Mouse (Mus musculus) left cerebral cortex, adult 2 months (tissue): ENCODE data around the gene Olfr1214. TPM values are rescaled to one million over a fixed set of nuclear protein-coding genes. Genes with fewer than 3 reads are reported as not detected.
"Not testable (repeated sequence)": the region's sequence is repeated elsewhere in the genome, so short reads cannot be mapped to it uniquely, and the experiment has no call there.

Source experiments
- DNase-seq, 2 experiments: peaks; one replicate each; pipeline ENCODE4 v3.0.0; 2021 to 2022; ENCODE audit warnings: low spot score in 2 of 2, mixed read lengths in 1 of 2; ENCODE audit errors: extremely low spot score in 1 of 2
- H3K27ac ChIP-seq: fragments of 200-600 bp; 2 replicates; pipeline ENCODE4 v1.8.1; 2022
- H3K4me3 ChIP-seq: fragments of 200-600 bp; 2 replicates; pipeline ENCODE4 v1.8.1; 2022
- CTCF ChIP-seq: fragments of 200-600 bp; IDR thresholded peaks from 2 replicates; pipeline ENCODE4 v1.8.1; 2022; ENCODE audit warnings: antibody characterized with exemption, mild to moderate bottlenecking, moderate library complexity
- intact Hi-C: fragments of 180-260 bp; cut with DNase I; formaldehyde crosslinking; loops from one replicate; pipeline ENCODE4 v1.15.1; 2025
- long read RNA-seq, 2 experiments: library from polyadenylated mRNA; stranded (forward); transcript quantifications; one replicate each; pipeline ENCODE4 v2.0.0; 2021; ENCODE audit warnings: borderline mapping rate in 2 of 2
- total RNA-seq, 2 experiments: library from RNA; stranded (reverse); gene quantifications; 2 replicates each; pipeline ENCODE4 v1.2.3; 2021

Gene Olfr1214
- total RNA-seq, result not detected
- long read RNA-seq, experiment 1, result 0 reads
- long read RNA-seq, experiment 2, result 0 reads

- H3K4me3 ChIP-seq, result no peak within 1 kb of the TSS
- TF ChIP-seq CTCF, result no peak
- no peak within 1 kb of the TSS for H3K27ac ChIP-seq
- intact Hi-C loops, result no loop called here
- no peak for DNase-seq
Observed at GRCm38 (mm10) chr2:88992553-88992952, at the start of gene Olfr1214. Olfr1214 (minus strand) TSS chr2:88992653.

- intact Hi-C loops, result no loop called here
- H3K27ac ChIP-seq, result no peak within 1 kb of the TSS
- H3K4me3 ChIP-seq, result no peak within 1 kb of the TSS
- no peak for TF ChIP-seq CTCF
- DNase-seq, result no peak
Observed at GRCm38 (mm10) chr2:89031965-89032364, 39.5 kb upstream of the Olfr1214 start, which contains the start of gene Olfr1217. Olfr1217 (minus strand) TSS chr2:89032065.

- H3K27ac ChIP-seq, H3K4me3 ChIP-seq, DNase-seq, intact Hi-C loops: not testable (repeated sequence)
Observed at GRCm38 (mm10) chr2:89021436-89021835, 29.0 kb upstream of the Olfr1214 start.

- no peak for TF ChIP-seq CTCF
- Histone ChIP-seq H3K4me3 (no peak within 1 kb of the TSS), H3K27ac (no peak within 1 kb of the TSS)
- intact Hi-C loops, result no loop called here
- no peak for DNase-seq
Observed at GRCm38 (mm10) chr2:89018240-89018639, 25.8 kb upstream of the Olfr1214 start, which contains the start of gene Olfr1216. Olfr1216 (minus strand) TSS chr2:89018340.

- DNase-seq, result no peak
- no peak within 1 kb of the TSS for H3K27ac ChIP-seq
- no peak for TF ChIP-seq CTCF
- intact Hi-C loops, result no loop called here
- H3K4me3 ChIP-seq, result no peak within 1 kb of the TSS
Observed at GRCm38 (mm10) chr2:89006873-89007272, 14.4 kb upstream of the Olfr1214 start, which contains the start of gene Olfr1215. Olfr1215 (minus strand) TSS chr2:89006973.

GRCm38 (mm10) chr2:88980181-88980580, 12.3 kb downstream of the Olfr1214 start, which contains the start of gene Gm13762:
Gm13762 (minus strand) TSS chr2:88980281.
- no peak for DNase-seq
- no peak within 1 kb of the TSS for H3K27ac ChIP-seq
- TF ChIP-seq CTCF, result no peak
- intact Hi-C loops, result no loop called here
- no peak within 1 kb of the TSS for H3K4me3 ChIP-seq

- Histone ChIP-seq H3K27ac (no peak within 1 kb of the TSS), H3K4me3 (no peak within 1 kb of the TSS)
- DNase-seq, result no peak
- TF ChIP-seq CTCF, result no peak
- intact Hi-C loops, result no loop called here
Observed at GRCm38 (mm10) chr2:88953669-88954068, 38.8 kb downstream of the Olfr1214 start, which contains the start of gene Olfr1212. Olfr1212 (plus strand) TSS chr2:88953969.

GRCm38 (mm10) chr2:88938011-88938410, 54.4 kb downstream of the Olfr1214 start, which contains the start of gene Olfr1211:
Olfr1211 (minus strand) TSS chr2:88938111.
- intact Hi-C loops, result no loop called here
- Histone ChIP-seq H3K4me3 (no peak within 1 kb of the TSS), H3K27ac (no peak within 1 kb of the TSS)
- DNase-seq, result no peak
- no peak for TF ChIP-seq CTCF

Other genes with a start within 250 kb of the Olfr1214 start
- gene Olfr1198, start 241.3 kb downstream of the Olfr1214 start, total RNA-seq, result not detected
- not detected for gene Olfr1199, start 232.2 kb downstream of the Olfr1214 start, total RNA-seq
- not detected for gene Olfr1200, start 222.2 kb downstream of the Olfr1214 start, total RNA-seq
- not detected for gene Olfr1201, start 199.6 kb downstream of the Olfr1214 start, total RNA-seq
- not detected for gene Olfr1202, start 178.2 kb downstream of the Olfr1214 start, total RNA-seq
- not detected for gene Olfr1205, start 162.9 kb downstream of the Olfr1214 start, total RNA-seq
- gene Olfr1204, start 143.4 kb downstream of the Olfr1214 start, total RNA-seq, result not detected
- not detected for gene Olfr1206, start 129.4 kb downstream of the Olfr1214 start, total RNA-seq
- gene Olfr1208, start 90.3 kb downstream of the Olfr1214 start, total RNA-seq, result not detected
- gene Olfr1209, start 77.5 kb downstream of the Olfr1214 start, total RNA-seq, result not detected
- not detected for gene Olfr1211, start 54.5 kb downstream of the Olfr1214 start, total RNA-seq
- not detected for gene Olfr1212, start 38.7 kb downstream of the Olfr1214 start, total RNA-seq
- gene Gm13762, start 12.4 kb downstream of the Olfr1214 start, total RNA-seq, result not detected
- gene Olfr1215, start 14.3 kb upstream of the Olfr1214 start, total RNA-seq, result not detected
- gene Olfr1216, start 25.7 kb upstream of the Olfr1214 start, total RNA-seq, result not detected
- not detected for gene Olfr1217, start 39.4 kb upstream of the Olfr1214 start, total RNA-seq
- not detected for gene Olfr1218, start 68.5 kb upstream of the Olfr1214 start, total RNA-seq
- not detected for gene Olfr1219, start 90.9 kb upstream of the Olfr1214 start, total RNA-seq
- gene Olfr1220, start 114.2 kb upstream of the Olfr1214 start, total RNA-seq, result not detected
- not detected for gene Olfr1221, start 124.6 kb upstream of the Olfr1214 start, total RNA-seq
- not detected for gene Olfr1222, start 140.4 kb upstream of the Olfr1214 start, total RNA-seq
- not detected for gene Olfr1223, start 158.9 kb upstream of the Olfr1214 start, total RNA-seq
- gene Olfr1224-ps1, start 171.4 kb upstream of the Olfr1214 start, total RNA-seq, result not detected
- not detected for gene Olfr1225, start 182.0 kb upstream of the Olfr1214 start, total RNA-seq
- gene Olfr1226, start 207.4 kb upstream of the Olfr1214 start, total RNA-seq, result not detected